Mouse (Mus musculus) ovary, postnatal 10 days (tissue): ENCODE measurements around the gene Gm11214.

Source experiments
- DNase-seq: peaks from one replicate; pipeline ENCODE4 v3.0.0; 2022; ENCODE audit warnings: low spot score

The Gm11214 gene

GRCm38 (mm10) chr4:63659775-63660174 is 3.4 kb downstream of the Gm11214 start:
- DNase-seq = no peak

- DNase-seq = no peak
Observed at GRCm38 (mm10) chr4:63659086-63659485, 4.1 kb downstream of the Gm11214 start.

GRCm38 (mm10) chr4:63654381-63654780 is 8.8 kb downstream of the Gm11214 start:
- DNase-seq = no peak

- no peak for DNase-seq
Observed at GRCm38 (mm10) chr4:63643956-63644726, 19.0 kb downstream of the Gm11214 start.

- DNase-seq = no peak
Observed at GRCm38 (mm10) chr4:63639842-63640241, 23.3 kb downstream of the Gm11214 start.

- no peak for DNase-seq
Observed at GRCm38 (mm10) chr4:63638603-63639002, 24.6 kb downstream of the Gm11214 start.

GRCm38 (mm10) chr4:63633181-63633580 is 30.0 kb downstream of the Gm11214 start:
- no peak for DNase-seq

GRCm38 (mm10) chr4:63627111-63627510 is 36.1 kb downstream of the Gm11214 start:
- DNase-seq = no peak

- no peak for DNase-seq
Observed at GRCm38 (mm10) chr4:63625563-63626080, 37.6 kb downstream of the Gm11214 start.

GRCm38 (mm10) chr4:63622378-63622835 is 40.8 kb downstream of the Gm11214 start, which contains the start of gene Tex48:
Gene Tex48, minus strand, starts transcription at chr4:63622428.
- no peak for DNase-seq

GRCm38 (mm10) chr4:63621861-63622260 is 41.3 kb downstream of the Gm11214 start:
- DNase-seq = no peak
